Mouse (Mus musculus) midbrain, embryonic 14.5 days (tissue): ENCODE measurements at regions not wholly inside any gene's neighbourhood (a gene's known extent, or its start where the extent isn't known, plus 50 kb on each side); places are given as distances from the start of the nearest gene placed in this dataset.

Experiments
- ATAC-seq: fragments of 200-750 bp; cut with Nextera tagmentation; 2 replicates; pipeline ENCODE4 v1.8.0; 2017; ENCODE audit warnings: moderate number of reproducible peaks, moderate library complexity; ENCODE audit not compliant: low FRiP score, low TSS enrichment
- DNase-seq: peaks from one replicate; pipeline ENCODE4 v3.0.0-alpha.2; 2015
- H3K27ac ChIP-seq: fragments of 300-500 bp; sonication (generic); replicated peaks from 2 replicates; pipeline ENCODE4 v1.5.1; 2014; ENCODE audit warnings: mild to moderate bottlenecking, low read depth, low read length, moderate library complexity
- H3K27me3 ChIP-seq: fragments of 300-500 bp; sonication (generic); 2 replicates; pipeline ENCODE4 v1.6.1; 2014; ENCODE audit warnings: low read length, control low read depth, mixed read lengths; ENCODE audit not compliant: control insufficient read depth, insufficient read depth
- H3K36me3 ChIP-seq: fragments of 300-500 bp; sonication (generic); 2 replicates; pipeline ENCODE4 v1.6.1; 2014; ENCODE audit warnings: low read length, control low read depth; ENCODE audit not compliant: control insufficient read depth, insufficient read depth
- H3K4me1 ChIP-seq: fragments of 300-500 bp; sonication (generic); 2 replicates; pipeline ENCODE4 v1.6.1; 2014; ENCODE audit warnings: mild to moderate bottlenecking, antibody characterized with exemption, low read length, control low read depth; ENCODE audit not compliant: control insufficient read depth, insufficient read depth
- H3K4me2 ChIP-seq: fragments of 300-500 bp; sonication (generic); 2 replicates; pipeline ENCODE4 v1.6.1; 2014; ENCODE audit warnings: mild to moderate bottlenecking, low read length, moderate library complexity
- H3K4me3 ChIP-seq: fragments of 300-500 bp; sonication (generic); replicated peaks from 2 replicates; pipeline ENCODE4 v1.5.1; 2014; ENCODE audit warnings: low read depth, low read length
- H3K9ac ChIP-seq: fragments of 300-500 bp; sonication (generic); replicated peaks from 2 replicates; pipeline ENCODE4 v1.6.1; 2014; ENCODE audit warnings: mild to moderate bottlenecking, low read length, moderate library complexity
- H3K9me3 ChIP-seq: fragments of 300-500 bp; sonication (generic); 2 replicates; pipeline ENCODE4 v1.6.1; 2016; ENCODE audit warnings: low read length, control low read depth, mixed read lengths; ENCODE audit not compliant: control insufficient read depth
- WGBS: fragments of 180-500 bp; shearing (Covaris S2); extraction: QIAGEN DNeasy Blood & Tissue Kit; methylation state at CpG from one replicate; pipeline ENCODE4 v1.1.7; 2014; 5-methylcytosine and 5-hydroxymethylcytosine counted together

DNA sequence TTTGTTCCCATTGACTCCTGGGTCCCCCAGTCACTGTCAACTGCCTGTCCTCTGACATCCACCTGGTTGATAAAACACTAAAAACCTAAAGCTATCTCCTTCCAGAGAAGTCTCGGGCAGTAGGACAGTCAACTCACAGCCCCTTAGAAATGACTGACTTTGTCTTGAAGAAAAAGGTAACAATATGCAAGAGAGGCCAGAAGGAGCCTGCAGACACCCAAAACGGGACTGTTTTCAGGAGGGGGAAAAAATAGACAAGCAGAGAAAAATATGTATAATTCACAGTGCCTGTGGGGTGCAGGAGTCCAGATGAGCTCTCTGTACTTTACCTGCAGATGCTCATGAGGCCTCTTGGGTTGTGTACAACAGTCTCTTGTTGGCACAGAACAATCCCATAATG lies 126.4 kb upstream of the Ankrd55 start:
- Histone ChIP-seq H3K9me3 (no peaks in the 10 kb centered on the region), H3K9ac (no peak overlapping the region), H3K36me3 (no peaks in the 10 kb centered on the region), H3K27ac (no peak overlapping the region), H3K27me3 (no peaks in the 10 kb centered on the region), H3K4me3 (no peak overlapping the region), H3K4me1 (peaks cover 17% of the 10 kb centered on the region), H3K4me2 (no peak overlapping the region)
- ATAC-seq (no peak), DNase-seq (no peak)
- 82% methylated on average over 2 of the region's 2 CpGs for WGBS

DNA sequence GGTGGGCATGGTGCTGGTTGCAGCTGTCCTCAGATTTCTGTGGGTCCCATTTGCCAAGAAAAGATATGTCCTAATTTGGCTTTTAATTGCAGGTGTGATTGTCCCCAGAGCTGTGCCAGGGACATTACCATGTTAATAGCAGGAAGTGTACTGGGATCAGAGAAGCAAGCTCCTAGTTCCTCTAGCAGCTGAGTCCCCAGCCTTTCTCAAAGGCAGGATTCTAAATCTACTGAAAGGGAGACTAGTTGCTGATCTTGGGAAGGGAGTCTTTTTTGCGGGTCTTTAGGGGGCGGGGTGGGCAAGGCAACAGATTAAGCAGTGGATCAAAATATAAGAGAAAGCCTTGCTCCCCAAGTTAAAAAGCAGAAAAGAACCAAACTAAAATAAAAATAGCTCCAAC lies 122.3 kb upstream of the Ankrd55 start:
- H3K27me3 ChIP-seq, result no peaks in the 10 kb centered on the region
- WGBS, result 19% methylated on average over 2 of the region's 2 CpGs
- H3K36me3 ChIP-seq, result no peaks in the 10 kb centered on the region
- H3K27ac ChIP-seq, result peak overlapping the region; percentile 16; the same call in 1 of the 2 replicates
- DNase-seq (peak; percentile 32), ATAC-seq (peak; percentile 43; the same call in 1 of the 2 replicates)
- H3K9me3 ChIP-seq, result no peaks in the 10 kb centered on the region
- H3K4me1 ChIP-seq, result peaks cover 10% of the 10 kb centered on the region; the same call in 1 of the 2 replicates
- H3K4me3 ChIP-seq, result no peak overlapping the region
- H3K9ac ChIP-seq, result no peak overlapping the region
- H3K4me2 ChIP-seq, result no peak overlapping the region

- Histone ChIP-seq H3K4me1 (peaks cover 10% of the 10 kb centered on the region; the same call in 1 of the 2 replicates), H3K4me2 (peak overlapping the region; percentile 23), H3K27ac (peak overlapping the region; percentile 16), H3K27me3 (no peaks in the 10 kb centered on the region), H3K36me3 (no peaks in the 10 kb centered on the region), H3K4me3 (no peak overlapping the region), H3K9me3 (no peaks in the 10 kb centered on the region), H3K9ac (no peak overlapping the region)
- 26% methylated on average over 10 of the region's 10 CpGs for WGBS
- ATAC-seq (peak; percentile 66; the same call in 1 of the 2 replicates), DNase-seq (peak; percentile 50)
These were observed 121.9 kb upstream of the Ankrd55 start for GRCm38 (mm10) chr13:112166338-112166802.

DNA sequence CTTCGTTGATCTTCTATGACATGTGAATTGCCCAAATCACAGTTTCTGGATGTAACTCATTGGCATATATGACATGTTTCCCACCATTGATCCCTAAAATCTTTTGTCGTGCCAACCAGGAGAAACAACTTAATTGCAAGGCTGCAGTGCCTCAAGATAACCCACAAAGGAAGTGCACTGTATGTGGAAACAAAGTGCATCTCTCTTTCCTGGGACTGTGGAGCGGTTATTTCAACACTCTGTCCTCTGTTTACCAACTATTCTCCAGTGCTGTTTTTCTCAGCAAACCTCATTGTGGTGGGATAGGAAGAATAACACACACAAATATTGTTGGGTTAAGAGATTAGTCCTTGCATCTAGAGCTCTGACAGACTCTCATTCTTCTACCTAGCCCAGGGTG lies 119.8 kb upstream of the Ankrd55 start:
- DNase-seq, result no peak
- peaks cover 3% of the 10 kb centered on the region; the same call in 1 of the 2 replicates for H3K4me1 ChIP-seq
- no peaks in the 10 kb centered on the region for H3K36me3 ChIP-seq
- H3K4me3 ChIP-seq, result no peak overlapping the region
- no peak overlapping the region for H3K9ac ChIP-seq
- no peak overlapping the region for H3K27ac ChIP-seq
- no peak for ATAC-seq
- no peaks in the 10 kb centered on the region for H3K9me3 ChIP-seq
- 93% methylated on average over 3 of the region's 3 CpGs for WGBS
- no peak overlapping the region for H3K4me2 ChIP-seq
- H3K27me3 ChIP-seq, result no peaks in the 10 kb centered on the region

GRCm38 (mm10) chr13:112170872-112171271 lies 117.4 kb upstream of the Ankrd55 start:
- no peak for DNase-seq
- H3K9me3 ChIP-seq, result no peaks in the 10 kb centered on the region
- peaks cover 3% of the 10 kb centered on the region; the same call in 1 of the 2 replicates for H3K4me1 ChIP-seq
- no peak overlapping the region for H3K4me2 ChIP-seq
- no peak overlapping the region for H3K27ac ChIP-seq
- 98% methylated on average over 3 of the region's 3 CpGs for WGBS
- H3K4me3 ChIP-seq, result no peak overlapping the region
- no peaks in the 10 kb centered on the region for H3K36me3 ChIP-seq
- ATAC-seq, result no peak
- no peaks in the 10 kb centered on the region for H3K27me3 ChIP-seq
- H3K9ac ChIP-seq, result no peak overlapping the region

- H3K4me3 ChIP-seq, result no peak overlapping the region
- ATAC-seq, result no peak
- WGBS, result 87% methylated on average over 11 of the region's 11 CpGs
These were observed 116.1 kb upstream of the Ankrd55 start for GRCm38 (mm10) chr13:112171940-112172715.

DNA sequence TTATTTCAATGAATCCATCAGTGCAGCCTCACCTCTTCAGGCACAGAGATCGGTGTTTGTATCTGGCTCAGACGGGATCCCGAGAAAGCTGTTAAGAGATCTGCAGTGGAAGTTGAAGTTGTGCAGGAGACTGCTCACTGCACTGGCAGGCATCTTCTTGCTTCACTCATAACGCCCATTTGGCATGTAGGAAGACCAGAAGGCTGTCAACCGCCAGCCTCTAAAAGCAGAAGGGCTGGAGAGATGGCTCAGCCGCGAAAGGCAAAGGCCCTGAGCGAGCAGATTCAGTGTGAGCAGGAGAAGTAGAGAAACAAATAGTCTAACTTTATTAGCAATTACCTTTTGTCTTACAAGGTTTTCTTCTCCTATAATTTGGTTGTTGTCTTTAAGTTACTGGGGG lies 114.3 kb upstream of the Ankrd55 start:
- 89% methylated on average over 8 of the region's 8 CpGs for WGBS
- Histone ChIP-seq H3K4me1 (no peaks in the 10 kb centered on the region), H3K36me3 (no peaks in the 10 kb centered on the region), H3K4me3 (no peak overlapping the region), H3K27ac (no peak overlapping the region), H3K27me3 (no peaks in the 10 kb centered on the region), H3K9ac (no peak overlapping the region), H3K4me2 (no peak overlapping the region), H3K9me3 (no peaks in the 10 kb centered on the region)
- DNase-seq (no peak), ATAC-seq (no peak)

More at GRCm38 (mm10) chr13:112171940-112172715, 116.1 kb upstream of the Ankrd55 start:
- DNase-seq, result no peak
- H3K27me3 ChIP-seq, result no peaks in the 10 kb centered on the region
- no peak overlapping the region for H3K9ac ChIP-seq
- no peaks in the 10 kb centered on the region for H3K9me3 ChIP-seq
- no peak overlapping the region for H3K27ac ChIP-seq
- no peak overlapping the region for H3K4me2 ChIP-seq
- H3K4me1 ChIP-seq, result no peaks in the 10 kb centered on the region
- H3K36me3 ChIP-seq, result no peaks in the 10 kb centered on the region

- DNase-seq (no peak), ATAC-seq (no peak)
- H3K27ac ChIP-seq, result no peak overlapping the region
- no peak overlapping the region for H3K9ac ChIP-seq
- 93% methylated on average over 4 of the region's 4 CpGs for WGBS
- H3K4me1 ChIP-seq, result no peaks in the 10 kb centered on the region
- H3K4me3 ChIP-seq, result no peak overlapping the region
- H3K9me3 ChIP-seq, result no peaks in the 10 kb centered on the region
- H3K27me3 ChIP-seq, result no peaks in the 10 kb centered on the region
- no peaks in the 10 kb centered on the region for H3K36me3 ChIP-seq
- no peak overlapping the region for H3K4me2 ChIP-seq
These were observed 110.2 kb upstream of the Ankrd55 start for GRCm38 (mm10) chr13:112178031-112178430.

- H3K4me2 ChIP-seq, result no peak overlapping the region
- H3K27me3 ChIP-seq, result no peaks in the 10 kb centered on the region
- no peak overlapping the region for H3K9ac ChIP-seq
- H3K4me3 ChIP-seq, result no peak overlapping the region
- no peaks in the 10 kb centered on the region for H3K9me3 ChIP-seq
- no peak for DNase-seq
- ATAC-seq, result no peak
- H3K27ac ChIP-seq, result no peak overlapping the region
- 94% methylated on average over 10 of the region's 10 CpGs for WGBS
- H3K36me3 ChIP-seq, result no peaks in the 10 kb centered on the region
- peaks cover 6% of the 10 kb centered on the region; the same call in 1 of the 2 replicates for H3K4me1 ChIP-seq
These were observed 104.3 kb upstream of the Ankrd55 start for GRCm38 (mm10) chr13:112183996-112184395.
